Mouse (Mus musculus) cerebellum, postnatal 36 days (tissue): ENCODE data around the gene Ctxn2.
"Not testable (repeated sequence)": the region's sequence is repeated elsewhere in the genome, so short reads cannot be mapped to it uniquely, and the experiment has no call there.

Experiments used
- DNase-seq, 2 experiments: peaks; one replicate each; pipeline ENCODE4 v3.0.0; 2021 to 2022; ENCODE audit warnings: mixed read lengths in 2 of 2

The Ctxn2 gene

GRCm38 (mm10) chr2:125135903-125136811 is at the start of gene Ctxn2:
Gene Ctxn2, plus strand, starts transcription at chr2:125136692.
- peak; percentile 32 to 40 for DNase-seq

GRCm38 (mm10) chr2:125088757-125089156 is 47.7 kb upstream of the Ctxn2 start:
- DNase-seq = no peak

DNA sequence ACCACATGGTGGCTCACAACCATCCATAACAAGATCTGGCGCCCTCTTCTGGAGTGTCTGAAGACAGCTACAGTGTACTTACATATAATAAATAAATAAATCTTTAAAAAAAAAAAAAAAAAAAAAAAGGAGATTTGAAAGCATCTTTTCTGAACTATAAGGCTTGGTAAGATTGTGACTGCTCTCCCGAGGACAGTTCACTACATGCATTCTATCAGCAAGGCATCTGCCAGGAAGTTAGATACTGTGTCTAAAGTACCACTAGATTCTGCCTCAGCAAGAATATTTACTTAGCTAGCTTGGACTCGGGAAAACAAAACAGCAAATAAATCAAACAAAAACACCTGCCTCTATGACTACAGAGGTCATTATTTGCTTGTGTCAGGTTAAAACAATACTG is 44.4 kb upstream of the Ctxn2 start:
- not testable (repeated sequence) for DNase-seq

GRCm38 (mm10) chr2:125104491-125104890 is 32.0 kb upstream of the Ctxn2 start:
- not testable (repeated sequence) for DNase-seq

- not testable (repeated sequence) for DNase-seq
Measured at GRCm38 (mm10) chr2:125106536-125106935, 30.0 kb upstream of the Ctxn2 start.

DNA sequence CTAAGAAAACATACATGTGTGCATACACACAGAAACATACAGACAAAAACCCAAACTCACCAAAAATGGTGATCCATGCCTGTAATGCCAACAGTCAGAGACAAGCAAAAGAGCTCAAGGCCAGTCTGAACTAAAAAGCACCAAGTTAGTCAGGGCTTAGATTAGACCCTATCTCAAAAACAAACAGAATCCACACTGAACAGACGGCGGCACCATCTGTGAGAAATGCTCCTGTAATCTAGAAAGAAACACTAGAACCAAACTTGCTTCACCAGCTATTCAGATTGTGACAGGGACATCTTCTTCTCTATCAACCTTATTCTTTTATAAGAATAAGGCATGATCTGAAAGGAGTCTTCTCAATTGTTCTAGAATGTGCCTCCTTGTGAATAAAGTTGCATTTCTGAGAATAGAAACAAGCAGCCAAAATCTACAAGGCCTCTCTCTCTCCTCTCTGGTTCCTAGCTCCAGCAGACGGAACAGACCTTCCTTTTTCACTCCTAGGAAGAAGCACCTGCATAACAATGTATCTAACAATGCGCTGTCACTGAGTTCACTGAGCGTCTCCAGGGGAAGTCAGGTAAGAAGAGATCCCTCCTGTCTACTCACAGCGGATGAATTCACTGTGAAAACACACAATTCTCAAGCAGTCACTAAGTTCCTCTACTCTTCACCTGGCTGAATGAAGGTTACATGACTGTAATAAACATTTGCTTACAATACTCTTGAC is 16.9 kb upstream of the Ctxn2 start:
- DNase-seq = peak; percentile 36

GRCm38 (mm10) chr2:125122288-125122623 is 14.2 kb upstream of the Ctxn2 start:
- no peak for DNase-seq

DNA sequence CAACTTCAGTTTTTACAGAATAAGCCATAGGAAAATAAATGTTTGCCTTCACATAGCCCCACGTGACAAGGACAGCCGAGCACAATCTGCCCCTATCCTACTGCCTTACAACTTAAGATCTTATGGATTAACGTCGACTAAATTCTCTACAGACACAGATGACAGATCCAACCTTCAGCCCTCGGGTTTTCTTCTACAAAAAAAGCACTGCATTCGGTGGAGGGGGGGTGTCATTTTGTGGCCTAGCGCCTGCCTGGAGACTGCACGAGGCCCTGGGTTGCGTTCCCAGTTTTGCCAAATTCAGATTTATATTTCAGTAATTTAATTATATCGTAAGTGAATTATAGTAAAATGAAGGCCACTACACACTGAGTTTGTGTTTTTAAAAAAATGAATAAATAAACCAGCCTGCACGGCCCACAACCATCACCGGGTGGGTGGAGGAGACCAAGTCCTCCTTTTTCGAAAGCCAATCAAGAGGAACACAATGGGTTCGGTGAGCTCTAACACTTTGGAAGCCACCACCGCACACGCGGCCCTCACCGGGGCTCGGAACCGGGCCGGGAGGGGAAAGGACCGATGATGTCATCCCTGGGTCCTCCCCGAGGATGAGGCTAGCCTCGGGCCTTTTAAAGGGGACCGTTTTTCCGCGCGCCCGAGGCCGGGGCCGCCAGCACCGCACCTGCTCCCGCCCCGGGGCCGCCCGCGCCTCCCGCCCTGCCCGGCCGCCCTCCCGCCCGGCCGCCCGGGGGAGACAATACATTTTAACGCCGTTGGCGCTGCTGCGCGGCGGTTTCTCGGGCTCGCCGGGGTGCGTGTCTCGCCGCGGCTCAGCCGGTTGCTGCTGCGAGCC is 13.6 kb upstream of the Ctxn2 start:
- peak; percentile 69 to 70 for DNase-seq

- peak; percentile 80 to 85 for DNase-seq
Measured at GRCm38 (mm10) chr2:125123477-125123852, 13.0 kb upstream of the Ctxn2 start, which contains the start of gene Myef2. Gene Myef2, minus strand, starts transcription at chr2:125123661.

DNA sequence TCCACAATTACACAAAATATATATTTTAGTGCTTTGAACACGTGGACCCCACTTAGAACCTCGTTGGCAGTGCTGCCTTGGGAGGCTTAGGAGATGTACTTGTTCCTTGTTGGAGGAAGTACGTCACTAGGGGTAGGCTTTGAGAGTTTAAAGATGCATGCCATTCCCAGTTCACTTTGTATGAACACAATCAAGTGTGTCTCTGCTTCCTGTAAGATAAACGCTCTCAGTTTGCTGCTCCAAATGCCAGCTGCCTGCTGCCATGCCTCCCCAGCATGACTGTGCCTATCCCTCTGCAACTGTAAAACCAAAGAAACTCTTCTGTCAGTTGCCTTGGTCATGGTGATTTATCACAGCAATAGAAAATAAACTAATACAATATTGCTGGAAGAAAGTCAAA is 10.7 kb upstream of the Ctxn2 start:
- no peak for DNase-seq

- DNase-seq = no peak
Measured at GRCm38 (mm10) chr2:125126792-125127191, 9.7 kb upstream of the Ctxn2 start.

GRCm38 (mm10) chr2:125134113-125134512 is 2.4 kb upstream of the Ctxn2 start:
- no peak for DNase-seq

DNA sequence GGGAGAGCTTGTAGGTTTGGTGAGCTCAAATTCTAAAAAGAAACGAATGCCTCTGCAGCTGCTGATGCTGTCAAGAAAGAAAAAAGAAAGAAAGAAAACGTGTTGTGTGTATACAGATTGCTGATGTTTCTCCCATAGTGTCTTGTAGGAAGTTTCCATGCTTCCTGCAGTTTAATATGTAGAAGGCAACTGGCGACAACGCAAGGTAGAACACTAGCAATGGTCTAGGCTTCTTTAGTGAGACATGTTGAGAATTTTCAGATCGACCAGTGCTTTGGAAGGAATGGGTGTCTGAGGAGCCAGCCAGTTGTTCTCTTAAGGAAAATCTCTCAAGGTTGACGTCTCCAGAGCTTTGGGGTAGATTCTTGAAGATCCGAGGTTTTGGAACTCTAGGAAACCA is 354 bp downstream of the Ctxn2 start:
- DNase-seq = no peak

GRCm38 (mm10) chr2:125142336-125142735 is 5.8 kb downstream of the Ctxn2 start:
- DNase-seq = no peak

DNA sequence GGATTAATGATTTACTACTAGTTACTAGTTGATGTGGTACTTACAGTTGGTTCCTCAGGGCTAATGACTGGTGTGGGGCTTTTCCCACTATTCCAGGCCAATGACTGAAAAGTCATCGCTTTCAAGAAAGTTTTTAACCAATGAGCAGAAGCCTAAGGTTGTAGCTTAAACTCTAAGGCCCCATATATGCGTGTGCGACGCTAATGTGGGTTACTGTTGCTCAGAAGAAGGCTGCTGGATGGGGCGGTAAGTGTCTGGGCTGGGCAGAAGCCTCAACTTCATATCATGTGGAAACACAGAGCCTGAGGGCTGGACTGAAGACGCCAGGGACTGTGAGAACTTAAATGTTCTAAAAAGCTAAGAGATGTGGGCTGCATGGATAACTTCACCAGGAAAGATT is 15.9 kb downstream of the Ctxn2 start, which contains the start of gene Slc12a1:
Gene Slc12a1 (plus strand): TSS at position 118 of the 400 bp plus-strand sequence.
- DNase-seq = no peak

- DNase-seq = no peak
Measured at GRCm38 (mm10) chr2:125154294-125154693, 17.8 kb downstream of the Ctxn2 start.

DNA sequence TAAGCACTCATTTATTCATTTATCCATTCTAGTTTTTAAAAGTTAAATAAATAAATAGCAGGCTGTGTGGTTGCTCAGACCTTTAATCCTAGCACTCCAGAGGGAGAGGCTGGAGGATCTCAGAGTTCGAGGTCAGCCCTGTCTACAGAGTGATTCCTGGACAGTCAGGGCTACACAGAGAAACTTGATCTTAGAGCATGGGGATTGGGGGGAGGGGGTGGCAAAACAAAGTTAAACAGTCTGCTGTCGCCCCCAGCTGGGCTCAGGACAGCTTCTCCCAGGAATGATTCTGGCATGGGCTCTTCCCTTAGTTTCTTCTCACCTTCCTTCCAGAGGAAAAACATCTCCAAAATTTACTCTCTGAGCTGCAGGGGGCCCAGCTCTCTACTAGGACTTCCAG is 19.0 kb downstream of the Ctxn2 start:
- no peak for DNase-seq

- DNase-seq = no peak
Measured at GRCm38 (mm10) chr2:125162012-125162470, 25.5 kb downstream of the Ctxn2 start.

GRCm38 (mm10) chr2:125178225-125178798 is 41.8 kb downstream of the Ctxn2 start:
- DNase-seq = no peak

- DNase-seq = no peak
Measured at GRCm38 (mm10) chr2:125187904-125188303, 51.4 kb downstream of the Ctxn2 start.

DNA sequence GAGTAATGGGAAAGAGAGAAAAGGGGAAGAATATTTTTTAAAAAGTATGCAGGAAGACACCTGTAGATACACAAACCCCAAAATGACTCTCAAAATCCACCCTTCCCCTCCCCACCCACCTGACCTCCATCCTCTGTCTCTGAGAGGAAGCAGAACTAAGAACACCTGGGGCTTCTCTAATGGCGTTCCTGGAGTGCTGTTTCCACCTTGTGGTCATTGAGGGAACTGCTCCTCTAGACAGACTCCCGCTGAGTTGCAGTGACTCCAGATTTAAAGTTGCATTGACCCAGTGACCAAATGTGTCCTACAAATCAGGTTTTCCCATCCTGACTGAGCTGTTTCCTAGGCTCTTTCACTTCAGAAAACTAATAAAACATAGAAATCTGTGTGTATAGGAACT is 52.7 kb downstream of the Ctxn2 start:
- DNase-seq = peak; percentile 61 to 78

GRCm38 (mm10) chr2:125192905-125193304 is 56.4 kb downstream of the Ctxn2 start:
- DNase-seq = no peak
